Mouse (Mus musculus) mature B cell (primary cell): ENCODE measurements around the gene Gadd45a.

Experiments used
- in situ Hi-C: fragments of 300-500 bp; cut with MboI; formaldehyde crosslinking; loops from 2 replicates; pipeline ENCODE4 v1.14.3; 2019

Gene Gadd45a

GRCm38 (mm10) chr6:67048880-67049694 is 11.8 kb upstream of the Gadd45a start:
- in situ Hi-C loops = loop anchor here (25.0 kb wide), 1 partner anchor 88 kb away; no protein-coding TSS in a partner anchor

- in situ Hi-C loops = loop anchor here (25.0 kb wide), 1 partner anchor 89 kb away; no protein-coding TSS in a partner anchor
Observed at GRCm38 (mm10) chr6:67048052-67048691, 10.9 kb upstream of the Gadd45a start.

GRCm38 (mm10) chr6:67046937-67047336 is 9.7 kb upstream of the Gadd45a start:
- in situ Hi-C loops = loop anchor here (25.0 kb wide), 1 partner anchor 90 kb away; no protein-coding TSS in a partner anchor

GRCm38 (mm10) chr6:67045424-67045823 is 8.2 kb upstream of the Gadd45a start:
- in situ Hi-C loops = loop anchor here (25.0 kb wide), 1 partner anchor 92 kb away; no protein-coding TSS in a partner anchor

- in situ Hi-C loops = loop anchor here (25.0 kb wide), 1 partner anchor 96 kb away; no protein-coding TSS in a partner anchor
Observed at GRCm38 (mm10) chr6:67040904-67041410, 3.7 kb upstream of the Gadd45a start.

GRCm38 (mm10) chr6:67038964-67039363 is 1.7 kb upstream of the Gadd45a start:
- in situ Hi-C loops = loop anchor here (25.0 kb wide), 1 partner anchor 98 kb away; no protein-coding TSS in a partner anchor

- in situ Hi-C loops = loop anchor here (25.0 kb wide), 1 partner anchor 101 kb away; no protein-coding TSS in a partner anchor
Observed at GRCm38 (mm10) chr6:67036356-67036811, 873 bp downstream of the Gadd45a start.

- in situ Hi-C loops = loop anchor here (25.0 kb wide), 1 partner anchor 102 kb away; no protein-coding TSS in a partner anchor
Observed at GRCm38 (mm10) chr6:67035388-67036299, 1.6 kb downstream of the Gadd45a start.

- in situ Hi-C loops = loop anchor here (25.0 kb wide), 1 partner anchor 103 kb away; no protein-coding TSS in a partner anchor
Observed at GRCm38 (mm10) chr6:67034331-67035130, 2.7 kb downstream of the Gadd45a start.

GRCm38 (mm10) chr6:67033604-67034003 is 3.7 kb downstream of the Gadd45a start:
- in situ Hi-C loops = loop anchor here (25.0 kb wide), 1 partner anchor 104 kb away; no protein-coding TSS in a partner anchor

GRCm38 (mm10) chr6:67032972-67033371 is 4.3 kb downstream of the Gadd45a start:
- in situ Hi-C loops = loop anchor here (25.0 kb wide), 1 partner anchor 104 kb away; no protein-coding TSS in a partner anchor

- in situ Hi-C loops = loop anchor here (25.0 kb wide), 1 partner anchor 105 kb away; no protein-coding TSS in a partner anchor
Observed at GRCm38 (mm10) chr6:67032551-67032950, 4.7 kb downstream of the Gadd45a start.

GRCm38 (mm10) chr6:67030846-67031245 is 6.4 kb downstream of the Gadd45a start:
- in situ Hi-C loops = loop anchor here (25.0 kb wide), 1 partner anchor 106 kb away; no protein-coding TSS in a partner anchor

GRCm38 (mm10) chr6:67030416-67030815 is 6.8 kb downstream of the Gadd45a start:
- in situ Hi-C loops = loop anchor here (25.0 kb wide), 1 partner anchor 107 kb away; no protein-coding TSS in a partner anchor

- in situ Hi-C loops = loop anchor here (25.0 kb wide), 1 partner anchor 107 kb away; no protein-coding TSS in a partner anchor
Observed at GRCm38 (mm10) chr6:67029987-67030386, 7.3 kb downstream of the Gadd45a start.

- in situ Hi-C loops = loop anchor here (25.0 kb wide), 1 partner anchor 108 kb away; no protein-coding TSS in a partner anchor
Observed at GRCm38 (mm10) chr6:67029312-67029950, 7.8 kb downstream of the Gadd45a start.

GRCm38 (mm10) chr6:67027438-67028142 is 9.7 kb downstream of the Gadd45a start:
- in situ Hi-C loops = loop anchor here (25.0 kb wide), 1 partner anchor 110 kb away; no protein-coding TSS in a partner anchor

- in situ Hi-C loops = loop anchor here (25.0 kb wide), 1 partner anchor 111 kb away; no protein-coding TSS in a partner anchor
Observed at GRCm38 (mm10) chr6:67026661-67027060, 10.6 kb downstream of the Gadd45a start.
